ENCODE assay signal across 8 mouse cellular contexts in genomic region chr9:65196738-65197569, GRCm38 (mm10). TPM values are rescaled to one million over a fixed set of nuclear protein-coding genes. Genes with fewer than 3 reads are reported as not detected.
DNase-seq lines count a peak whose midpoint lies in the region; ATAC-seq lines count a peak whose summit lies in the region.

No protein-coding gene starts in this region.

- H3K4me1 ChIP-seq in hindbrain, embryonic 13.5 days (replicated peaks), result peaks cover 23% of the 10 kb centered on the region

- no peaks in the 10 kb centered on the region for H3K9me3 ChIP-seq in hindbrain, embryonic 13.5 days

- peak; percentile 94 for DNase-seq in NIH3T3 (ENCODE audit: low read depth)
- peak; percentile 92 for DNase-seq in cerebellum, adult 9-11 months
- peak; percentile 86 to 88 for DNase-seq in frontal cortex, postnatal 14 days (ENCODE audit: low spot score in 2 of 2)
- peak; percentile 91 to 96 for DNase-seq in layer of hippocampus, postnatal 25 days (ENCODE audit: extremely low spot score in 1 of 2, low spot score in 1 of 2)
- DNase-seq in lung, postnatal 14 days, result peak; percentile 97
- DNase-seq in ovary, postnatal 36 days (ENCODE audit: low spot score), result peak; percentile 93
- peak; percentile 97 for DNase-seq in thymus, postnatal 14 days

- peak overlapping the region; percentile 58; the same call in 1 of the 2 replicates for H3K9ac ChIP-seq in hindbrain, embryonic 13.5 days

- H3K27me3 ChIP-seq in hindbrain, embryonic 13.5 days, result no peaks in the 10 kb centered on the region

- 22% methylated on average over 26 of the region's 26 CpGs for WGBS in hindbrain, embryonic 13.5 days

- H3K4me2 ChIP-seq in hindbrain, embryonic 13.5 days, result peak overlapping the region; percentile 39

- H3K27ac ChIP-seq in hindbrain, embryonic 13.5 days, result peak overlapping the region; percentile 86

- no peaks in the 10 kb centered on the region for H3K36me3 ChIP-seq in hindbrain, embryonic 13.5 days

- peak overlapping the region; percentile 14; the same call in 1 of the 2 replicates for H3K4me3 ChIP-seq in hindbrain, embryonic 13.5 days

- peak; percentile 67 for ATAC-seq in hindbrain, embryonic 13.5 days (ENCODE audit: low FRiP score)

RNA-seq across cellular contexts. Expression of gene Parp16, which starts 1.8 kb away (rescaled TPM):
- polyA plus RNA-seq in hindbrain, embryonic 13.5 days (2015; fragmentation: Nextera tagmentation; extraction: Ambion mirVana), result 5.9 and 6.1 TPM in 2 replicates
- 1 to 10 TPM; 3.7 to 4.6 TPM for total RNA-seq in layer of hippocampus, postnatal 25 days (2021)

RNA-seq across cellular contexts. Expression of gene Igdcc3, which starts 56.0 kb away (rescaled TPM):
- 13.8 and 15.5 TPM in 2 replicates for polyA plus RNA-seq in hindbrain, embryonic 13.5 days (2015; fragmentation: Nextera tagmentation; extraction: Ambion mirVana)
- 1 to 10 TPM; 3.8 to 4.7 TPM for total RNA-seq in layer of hippocampus, postnatal 25 days (2021)

Comparison
In these comparisons a context has a peak if more than half of its experiments do, and no peak if none do; other contexts are left out.
1. Peak in every context shown above with its lines: DNase-seq, ATAC-seq, H3K4me3 ChIP-seq and H3K27ac ChIP-seq.